Mouse (Mus musculus) hindbrain, embryonic 12.5 days (tissue): ENCODE results near the gene Bfsp1. TPM values are rescaled to one million over a fixed set of nuclear protein-coding genes. Genes with fewer than 3 reads are reported as not detected.

ENCODE experiments used
- ATAC-seq: fragments of 200-750 bp; cut with Nextera tagmentation; 2 replicates; pipeline ENCODE4 v1.8.0; 2017; ENCODE audit warnings: moderate TSS enrichment; ENCODE audit not compliant: low FRiP score
- H3K27ac ChIP-seq: fragments of 300-500 bp; sonication (generic); 2 replicates; pipeline ENCODE4 v1.5.1; 2016; ENCODE audit warnings: mild to moderate bottlenecking
- H3K27me3 ChIP-seq: fragments of 300-500 bp; sonication (generic); 2 replicates; pipeline ENCODE4 v1.6.1; 2016; ENCODE audit warnings: mild to moderate bottlenecking
- H3K36me3 ChIP-seq: fragments of 300-500 bp; sonication (generic); 2 replicates; pipeline ENCODE4 v1.6.1; 2016; ENCODE audit warnings: mild to moderate bottlenecking
- H3K4me1 ChIP-seq: fragments of 300-500 bp; sonication (generic); 2 replicates; pipeline ENCODE4 v1.6.1; 2016
- H3K4me2 ChIP-seq: fragments of 300-500 bp; sonication (generic); replicated peaks from 2 replicates; pipeline ENCODE4 v1.6.1; 2016; ENCODE audit warnings: mild to moderate bottlenecking
- H3K4me3 ChIP-seq: fragments of 300-500 bp; sonication (generic); 2 replicates; pipeline ENCODE4 v1.5.1; 2016; ENCODE audit warnings: mild to moderate bottlenecking
- H3K9ac ChIP-seq: fragments of 300-500 bp; sonication (generic); 2 replicates; pipeline ENCODE4 v1.6.1; 2016; ENCODE audit warnings: mild to moderate bottlenecking, moderate library complexity
- H3K9me3 ChIP-seq: fragments of 300-500 bp; sonication (generic); replicated peaks from 2 replicates; pipeline ENCODE4 v1.6.1; 2016; ENCODE audit warnings: mild to moderate bottlenecking
- WGBS: fragments of 180-500 bp; shearing (Covaris S2); methylation state at CpG from one replicate; pipeline ENCODE4 v1.1.7; 2016; 5-methylcytosine and 5-hydroxymethylcytosine counted together
- polyA plus RNA-seq: library from polyadenylated mRNA; unstranded; fragments of >200 nt; fragmentation: Nextera tagmentation; extraction: Ambion mirVana; gene quantifications from 2 replicates; pipeline ENCODE4 v1.2.1, GENCODE M21; 2016

The Bfsp1 gene
- polyA plus RNA-seq, 1 experiment from 2014 or later, result 2.3 TPM

- no peak overlapping the region for H3K27ac ChIP-seq
Observed at GRCm38 (mm10) chr2:143851354-143852221, 11.4 kb downstream of the Bfsp1 start.

GRCm38 (mm10) chr2:143847291-143847690 lies 15.7 kb downstream of the Bfsp1 start:
- H3K36me3 ChIP-seq, result no peaks in the 10 kb centered on the region
- H3K4me1 ChIP-seq, result no peaks in the 10 kb centered on the region
- H3K27me3 ChIP-seq, result no peaks in the 10 kb centered on the region
- 0 out of 2 replicates have a peak overlapping the region, but pooled peaks have one; percentile 9 for H3K9ac ChIP-seq
- no peak overlapping the region for H3K4me2 ChIP-seq
- 69% methylated on average over 3 of the region's 3 CpGs for WGBS
- no peak for ATAC-seq
- H3K9me3 ChIP-seq, result no peaks in the 10 kb centered on the region
- H3K27ac ChIP-seq, result no peak overlapping the region
- H3K4me3 ChIP-seq, result no peak overlapping the region

More at GRCm38 (mm10) chr2:143851354-143852221, 11.4 kb downstream of the Bfsp1 start:
- Histone ChIP-seq H3K36me3 (no peaks in the 10 kb centered on the region), H3K4me3 (no peak overlapping the region), H3K9me3 (no peaks in the 10 kb centered on the region), H3K9ac (no peak overlapping the region), H3K4me1 (no peaks in the 10 kb centered on the region), H3K27me3 (no peaks in the 10 kb centered on the region), H3K4me2 (no peak overlapping the region)
- WGBS, result 82% methylated on average over 12 of the region's 12 CpGs
- ATAC-seq, result no peak

- Histone ChIP-seq H3K27me3 (no peaks in the 10 kb centered on the region), H3K9me3 (no peaks in the 10 kb centered on the region), H3K4me2 (no peak overlapping the region), H3K4me3 (no peak overlapping the region), H3K27ac (no peak overlapping the region), H3K36me3 (no peaks in the 10 kb centered on the region), H3K9ac (peak overlapping the region; percentile 9; the same call in 1 of the 2 replicates), H3K4me1 (no peaks in the 10 kb centered on the region)
- ATAC-seq, result no peak
- WGBS, result 78% methylated on average over 4 of the region's 4 CpGs
Observed at GRCm38 (mm10) chr2:143846799-143847198, 16.2 kb downstream of the Bfsp1 start.

GRCm38 (mm10) chr2:143844779-143845178 lies 18.2 kb downstream of the Bfsp1 start:
- Histone ChIP-seq H3K9me3 (no peaks in the 10 kb centered on the region), H3K36me3 (no peaks in the 10 kb centered on the region), H3K4me3 (no peak overlapping the region), H3K27ac (no peak overlapping the region), H3K4me2 (no peak overlapping the region), H3K4me1 (no peaks in the 10 kb centered on the region), H3K27me3 (no peaks in the 10 kb centered on the region), H3K9ac (no peak overlapping the region)
- ATAC-seq, result no peak
- 85% methylated on average over 5 of the region's 5 CpGs for WGBS

GRCm38 (mm10) chr2:143841536-143841935 lies 21.4 kb downstream of the Bfsp1 start:
- Histone ChIP-seq H3K9me3 (no peaks in the 10 kb centered on the region), H3K9ac (no peak overlapping the region), H3K36me3 (no peaks in the 10 kb centered on the region), H3K27me3 (no peaks in the 10 kb centered on the region), H3K4me2 (no peak overlapping the region), H3K4me1 (0 out of 2 replicates have a peak, but pooled peaks cover 4% of the 10 kb centered on the region), H3K27ac (no peak overlapping the region), H3K4me3 (no peak overlapping the region)
- no peak for ATAC-seq
- WGBS, result 80% methylated on average over 7 of the region's 7 CpGs

- H3K36me3 ChIP-seq, result no peaks in the 10 kb centered on the region
- no peak for ATAC-seq
- H3K9me3 ChIP-seq, result no peaks in the 10 kb centered on the region
- 78% methylated on average over 6 of the region's 6 CpGs for WGBS
- no peak overlapping the region for H3K9ac ChIP-seq
- H3K27ac ChIP-seq, result no peak overlapping the region
- no peak overlapping the region for H3K4me2 ChIP-seq
- no peak overlapping the region for H3K4me3 ChIP-seq
- no peaks in the 10 kb centered on the region for H3K27me3 ChIP-seq
- 0 out of 2 replicates have a peak, but pooled peaks cover 4% of the 10 kb centered on the region for H3K4me1 ChIP-seq
Observed at GRCm38 (mm10) chr2:143840895-143841294, 22.1 kb downstream of the Bfsp1 start.

GRCm38 (mm10) chr2:143839458-143839857 lies 23.5 kb downstream of the Bfsp1 start:
- WGBS, result 99% methylated on average over 2 of the region's 2 CpGs
- ATAC-seq, result no peak
- no peak overlapping the region for H3K9ac ChIP-seq
- H3K4me3 ChIP-seq, result no peak overlapping the region
- H3K4me2 ChIP-seq, result no peak overlapping the region
- H3K27ac ChIP-seq, result no peak overlapping the region
- no peaks in the 10 kb centered on the region for H3K36me3 ChIP-seq
- H3K4me1 ChIP-seq, result 0 out of 2 replicates have a peak, but pooled peaks cover 4% of the 10 kb centered on the region
- H3K9me3 ChIP-seq, result no peaks in the 10 kb centered on the region
- H3K27me3 ChIP-seq, result no peaks in the 10 kb centered on the region

- 71% methylated on average over 5 of the region's 5 CpGs for WGBS
- no peak for ATAC-seq
- no peak overlapping the region for H3K9ac ChIP-seq
- H3K27me3 ChIP-seq, result no peaks in the 10 kb centered on the region
- no peaks in the 10 kb centered on the region for H3K9me3 ChIP-seq
- H3K36me3 ChIP-seq, result no peaks in the 10 kb centered on the region
- no peak overlapping the region for H3K27ac ChIP-seq
- H3K4me3 ChIP-seq, result no peak overlapping the region
- H3K4me2 ChIP-seq, result no peak overlapping the region
- H3K4me1 ChIP-seq, result 0 out of 2 replicates have a peak, but pooled peaks cover 4% of the 10 kb centered on the region
Observed at GRCm38 (mm10) chr2:143838698-143839097, 24.3 kb downstream of the Bfsp1 start.

- Histone ChIP-seq H3K9me3 (no peaks in the 10 kb centered on the region), H3K4me1 (0 out of 2 replicates have a peak, but pooled peaks cover 4% of the 10 kb centered on the region), H3K4me2 (peak overlapping the region; percentile 46), H3K9ac (0 out of 2 replicates have a peak overlapping the region, but pooled peaks have one; percentile 23), H3K27me3 (no peaks in the 10 kb centered on the region), H3K4me3 (peak overlapping the region; percentile 17; the same call in 1 of the 2 replicates), H3K36me3 (no peaks in the 10 kb centered on the region), H3K27ac (no peak overlapping the region)
- WGBS, result 2% methylated on average over 8 of the region's 8 CpGs
- ATAC-seq, result peak; percentile 66
Observed at GRCm38 (mm10) chr2:143837291-143837701, 25.7 kb downstream of the Bfsp1 start.

- H3K36me3 ChIP-seq, result no peaks in the 10 kb centered on the region
- H3K4me3 ChIP-seq, result no peak overlapping the region
- H3K27me3 ChIP-seq, result no peaks in the 10 kb centered on the region
- H3K9ac ChIP-seq, result no peak overlapping the region
- no peak for ATAC-seq
- 0 out of 2 replicates have a peak, but pooled peaks cover 4% of the 10 kb centered on the region for H3K4me1 ChIP-seq
- WGBS, result 83% methylated on average over 7 of the region's 7 CpGs
- no peak overlapping the region for H3K27ac ChIP-seq
- no peak overlapping the region for H3K4me2 ChIP-seq
- H3K9me3 ChIP-seq, result no peaks in the 10 kb centered on the region
Observed at GRCm38 (mm10) chr2:143835820-143836219, 27.2 kb downstream of the Bfsp1 start.

- Histone ChIP-seq H3K36me3 (no peaks in the 10 kb centered on the region), H3K4me1 (0 out of 2 replicates have a peak, but pooled peaks cover 4% of the 10 kb centered on the region), H3K4me3 (no peak overlapping the region), H3K27me3 (no peaks in the 10 kb centered on the region), H3K9ac (no peak overlapping the region), H3K4me2 (no peak overlapping the region), H3K27ac (no peak overlapping the region), H3K9me3 (no peaks in the 10 kb centered on the region)
- no peak for ATAC-seq
- WGBS, result 76% methylated on average over 6 of the region's 6 CpGs
Observed at GRCm38 (mm10) chr2:143834082-143834481, 28.9 kb downstream of the Bfsp1 start.

GRCm38 (mm10) chr2:143832721-143833120 lies 30.3 kb downstream of the Bfsp1 start:
- 0 out of 2 replicates have a peak, but pooled peaks cover 4% of the 10 kb centered on the region for H3K4me1 ChIP-seq
- H3K36me3 ChIP-seq, result no peaks in the 10 kb centered on the region
- no peak overlapping the region for H3K4me2 ChIP-seq
- no peaks in the 10 kb centered on the region for H3K9me3 ChIP-seq
- no peak for ATAC-seq
- no peaks in the 10 kb centered on the region for H3K27me3 ChIP-seq
- H3K4me3 ChIP-seq, result no peak overlapping the region
- H3K9ac ChIP-seq, result peak overlapping the region; percentile 27; the same call in 1 of the 2 replicates
- WGBS, result 83% methylated on average over 5 of the region's 5 CpGs
- H3K27ac ChIP-seq, result no peak overlapping the region
